Mouse (Mus musculus): ENCODE results near the gene Gmps. TPM values are rescaled to one million over a fixed set of nuclear protein-coding genes. Genes with fewer than 3 reads are reported as not detected.
A peak's percentile ranks its signal among the peaks of the same experiment; 100 is the strongest.

The Gmps gene
- 36.9 and 42.8 TPM in 2 replicates for polyA plus RNA-seq (2015; fragmentation: Nextera tagmentation; extraction: Ambion mirVana)

DNA sequence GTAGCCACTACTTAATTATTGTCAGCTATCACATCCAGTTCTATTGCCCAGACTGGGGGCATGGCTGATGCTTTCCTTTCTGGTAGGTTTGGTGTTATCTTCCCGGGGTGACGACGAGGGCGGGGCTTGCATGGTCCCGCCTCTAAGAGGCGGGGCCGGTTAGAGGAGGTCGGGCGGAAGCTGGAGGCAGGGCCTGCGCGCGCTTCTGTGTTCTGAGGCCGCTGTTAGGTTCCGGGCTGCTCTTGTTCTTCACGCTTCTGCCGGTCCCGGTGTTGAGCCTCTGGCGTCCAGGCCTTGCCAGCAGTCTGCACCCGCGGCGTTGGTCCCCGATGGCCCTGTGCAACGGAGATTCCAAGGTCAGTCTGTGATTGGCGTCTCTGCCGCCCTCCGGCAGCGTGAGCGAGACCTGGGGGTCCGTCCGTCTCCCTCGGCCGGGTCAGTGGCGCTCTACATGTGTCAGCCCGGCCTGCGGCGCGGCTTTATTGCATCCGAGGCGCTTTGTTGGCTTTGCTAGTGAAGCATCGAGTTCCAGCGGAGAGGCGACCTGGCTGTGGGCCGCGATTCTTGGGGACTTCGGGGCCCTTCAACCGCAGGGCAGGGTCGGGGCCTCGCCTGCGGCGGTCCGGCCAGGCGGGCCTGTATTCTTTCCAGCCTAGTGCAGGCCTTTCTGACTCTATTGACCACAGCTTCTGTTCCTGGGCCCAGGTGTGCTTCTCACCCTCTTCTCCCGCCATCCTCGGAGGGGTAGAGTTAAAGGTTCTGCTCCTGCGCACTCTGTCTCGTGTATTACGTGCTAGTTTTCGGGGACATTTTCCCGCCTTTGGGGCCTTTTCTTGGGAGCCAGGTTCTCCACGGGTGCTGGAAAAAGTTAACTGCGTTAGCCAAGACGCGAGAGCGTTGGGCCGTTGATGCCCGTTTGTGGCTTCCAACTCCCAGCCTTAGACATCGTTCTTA is at the start of gene Gmps:
Gene Gmps (plus strand): TSS at position 152 of the 954 bp plus-strand sequence.
- Histone ChIP-seq H3K4me3 (peak within 1 kb of the TSS; percentile 97), H3K4me2 (peak within 1 kb of the TSS; percentile 89), H3K9ac (peak within 1 kb of the TSS; percentile 93), H3K4me1 (replicated peaks) (peaks cover 25% of the 10 kb centered on the region), H3K9me3 (no peaks in the 10 kb centered on the region), H3K27me3 (no peaks in the 10 kb centered on the region), H3K27ac (replicated peaks) (peak within 1 kb of the TSS; percentile 92), H3K36me3 (peaks cover 7% of the 10 kb centered on the region)
- under 1% methylated on average over 67 of the region's 67 CpGs for WGBS
- peak; percentile 99 for ATAC-seq (ENCODE audit: low read depth)

GRCm38 (mm10) chr3:63928878-63929859 is 46.7 kb upstream of the Gmps start, which contains the start of gene E130311K13Rik:
TSS of gene E130311K13Rik (minus strand) at chr3:63929472.
- H3K27me3 ChIP-seq: no peaks in the 10 kb centered on the region
- ATAC-seq (ENCODE audit: low read depth): peak; percentile 96
- peak within 1 kb of the TSS; percentile 86 for H3K9ac ChIP-seq
- H3K9me3 ChIP-seq: no peaks in the 10 kb centered on the region
- H3K36me3 ChIP-seq: no peaks in the 10 kb centered on the region
- H3K4me2 ChIP-seq: peak within 1 kb of the TSS; percentile 62
- H3K27ac ChIP-seq (replicated peaks): peak within 1 kb of the TSS; percentile 80
- no peaks in the 10 kb centered on the region for H3K4me1 ChIP-seq (replicated peaks)
- 4% methylated on average over 48 of the region's 48 CpGs for WGBS
- peak within 1 kb of the TSS; percentile 68 for H3K4me3 ChIP-seq

DNA sequence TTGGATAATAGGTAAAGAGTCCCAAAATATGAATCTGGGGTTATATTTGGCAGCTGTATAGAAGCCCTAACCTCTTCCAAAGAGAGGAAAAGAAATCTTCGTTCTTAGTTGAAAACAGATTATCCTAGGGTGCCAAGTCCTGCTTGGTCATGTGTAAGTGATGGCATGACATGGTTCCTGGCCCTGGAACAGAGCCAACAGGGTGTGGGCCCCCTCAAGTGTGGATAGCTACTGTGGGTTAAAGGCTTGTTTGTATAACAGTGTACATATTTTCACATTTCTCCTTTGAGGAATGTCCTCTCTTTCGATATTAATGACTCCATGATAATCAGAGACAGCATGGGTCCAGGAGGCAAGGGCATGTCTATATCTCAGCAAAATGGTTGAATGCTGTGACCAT is 37.0 kb upstream of the Gmps start:
- no peak for ATAC-seq (ENCODE audit: low read depth)
- H3K9ac ChIP-seq: no peak overlapping the region
- H3K4me2 ChIP-seq: no peak overlapping the region
- no peak overlapping the region for H3K27ac ChIP-seq (replicated peaks)
- 85% methylated on average over 2 of the region's 2 CpGs for WGBS
- H3K4me1 ChIP-seq (replicated peaks): no peaks in the 10 kb centered on the region
- no peaks in the 10 kb centered on the region for H3K9me3 ChIP-seq
- H3K36me3 ChIP-seq: peaks cover 9% of the 10 kb centered on the region
- H3K27me3 ChIP-seq: no peaks in the 10 kb centered on the region
- no peak overlapping the region for H3K4me3 ChIP-seq

- no peaks in the 10 kb centered on the region for H3K27me3 ChIP-seq
- H3K9me3 ChIP-seq: no peaks in the 10 kb centered on the region
- H3K9ac ChIP-seq: no peak overlapping the region
- no peak for ATAC-seq (ENCODE audit: low read depth)
- H3K27ac ChIP-seq (replicated peaks): no peak overlapping the region
- H3K36me3 ChIP-seq: peaks cover 16% of the 10 kb centered on the region
- 81% methylated on average over 2 of the region's 2 CpGs for WGBS
- H3K4me1 ChIP-seq (replicated peaks): no peaks in the 10 kb centered on the region
- no peak overlapping the region for H3K4me2 ChIP-seq
- no peak overlapping the region for H3K4me3 ChIP-seq
Measured at GRCm38 (mm10) chr3:63941204-63941850, 34.6 kb upstream of the Gmps start.

DNA sequence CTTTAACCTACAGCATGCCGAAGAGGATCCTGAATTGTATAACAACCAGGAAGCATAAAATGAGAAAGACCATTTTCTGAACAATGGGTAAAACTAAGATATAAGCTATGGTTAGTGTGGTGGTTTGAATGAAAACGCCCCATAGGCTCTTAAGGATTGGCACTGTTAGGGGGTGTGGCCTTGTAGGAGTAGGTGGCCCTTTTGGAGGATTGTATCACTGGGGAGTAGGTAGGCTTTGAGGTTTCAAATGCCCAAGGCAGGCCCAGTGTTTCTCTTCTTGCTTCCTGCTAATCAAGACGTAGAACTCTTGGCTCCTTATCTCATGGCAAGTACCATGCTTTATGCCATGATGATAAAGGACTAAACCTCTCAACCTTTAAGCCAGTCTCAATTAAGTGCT is 26.1 kb upstream of the Gmps start:
- no peak overlapping the region for H3K4me2 ChIP-seq
- no peaks in the 10 kb centered on the region for H3K27me3 ChIP-seq
- no peak overlapping the region for H3K27ac ChIP-seq (replicated peaks)
- H3K4me1 ChIP-seq (replicated peaks): no peaks in the 10 kb centered on the region
- no peak overlapping the region for H3K4me3 ChIP-seq
- ATAC-seq (ENCODE audit: low read depth): no peak
- peaks cover 14% of the 10 kb centered on the region for H3K36me3 ChIP-seq
- WGBS: 88% methylated on average over 3 of the region's 3 CpGs
- no peaks in the 10 kb centered on the region for H3K9me3 ChIP-seq
- no peak overlapping the region for H3K9ac ChIP-seq

DNA sequence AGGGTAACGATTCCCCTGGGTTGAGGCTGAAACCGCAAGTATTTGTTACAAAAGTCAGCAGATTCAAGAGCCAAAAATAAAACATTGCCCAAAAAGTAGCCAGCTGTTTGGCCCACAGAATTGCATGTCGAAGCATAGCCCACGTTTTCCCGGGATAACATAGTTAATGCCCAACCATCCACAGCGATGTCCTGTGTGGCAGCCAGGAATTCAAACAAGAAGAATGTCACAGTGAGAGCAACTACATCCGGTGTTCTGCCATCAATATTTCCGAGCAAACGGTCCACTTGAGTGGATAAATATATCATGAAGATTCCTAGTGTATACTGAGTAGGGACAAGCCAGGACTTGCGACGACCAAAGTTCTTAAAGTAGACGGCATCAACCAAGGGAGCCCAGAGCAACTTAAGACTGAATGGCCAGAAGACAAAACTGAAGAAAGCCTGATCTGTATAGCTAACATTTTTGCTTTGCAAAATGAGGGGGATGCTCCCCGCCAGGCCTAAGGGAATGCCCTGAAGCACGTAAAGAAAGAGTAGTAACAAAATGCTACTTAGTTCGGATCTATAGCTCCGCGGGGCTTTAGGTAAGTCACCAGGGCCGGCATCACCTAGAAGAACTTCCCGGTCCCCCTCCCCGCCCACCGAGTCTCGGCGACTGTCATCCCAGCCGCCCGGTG is 12.3 kb upstream of the Gmps start:
- Histone ChIP-seq H3K4me3 (peak overlapping the region; percentile 82), H3K9ac (peak overlapping the region; percentile 90), H3K4me2 (peak overlapping the region; percentile 81), H3K9me3 (no peaks in the 10 kb centered on the region), H3K4me1 (replicated peaks) (peaks cover 30% of the 10 kb centered on the region), H3K27ac (replicated peaks) (peak overlapping the region; percentile 93), H3K36me3 (peaks cover 4% of the 10 kb centered on the region; the same call in 1 of the 2 replicates), H3K27me3 (peaks cover 17% of the 10 kb centered on the region)
- peak; percentile 10; the same call in 1 of the 2 replicates for ATAC-seq (ENCODE audit: low read depth)
- WGBS: 8% methylated on average over 25 of the region's 25 CpGs

GRCm38 (mm10) chr3:63964100-63964921 is 11.6 kb upstream of the Gmps start, which contains the start of gene Slc33a1:
TSS of gene Slc33a1 (minus strand) at chr3:63964768.
- peak within 1 kb of the TSS; percentile 81 for H3K4me2 ChIP-seq
- H3K36me3 ChIP-seq: peaks cover 4% of the 10 kb centered on the region; the same call in 1 of the 2 replicates
- H3K4me1 ChIP-seq (replicated peaks): peaks cover 30% of the 10 kb centered on the region
- no peaks in the 10 kb centered on the region for H3K9me3 ChIP-seq
- H3K27ac ChIP-seq (replicated peaks): peak within 1 kb of the TSS; percentile 93
- H3K27me3 ChIP-seq: peaks cover 19% of the 10 kb centered on the region
- H3K9ac ChIP-seq: peak within 1 kb of the TSS; percentile 90
- ATAC-seq (ENCODE audit: low read depth): peak; percentile 98
- H3K4me3 ChIP-seq: peak within 1 kb of the TSS; percentile 82
- WGBS: under 1% methylated on average over 69 of the region's 69 CpGs

DNA sequence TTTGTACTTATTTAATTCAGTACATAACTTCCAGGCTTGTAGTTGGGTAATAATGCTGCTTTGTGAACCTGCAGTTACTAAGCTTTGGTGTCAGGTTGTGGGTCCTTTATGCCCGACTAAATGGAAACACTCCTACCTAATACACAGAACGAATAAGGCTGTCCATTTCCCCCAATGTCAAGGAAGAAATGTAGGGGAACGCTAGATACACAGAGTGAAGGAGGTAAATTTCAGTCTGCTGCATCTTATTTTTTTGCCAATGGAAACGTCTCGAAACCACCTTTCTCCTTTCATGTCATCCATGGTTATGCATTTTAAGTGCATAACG is 11.0 kb upstream of the Gmps start:
- no peaks in the 10 kb centered on the region for H3K36me3 ChIP-seq
- H3K9ac ChIP-seq: no peak overlapping the region
- 78% methylated on average over 6 of the region's 6 CpGs for WGBS
- H3K27me3 ChIP-seq: peaks cover 19% of the 10 kb centered on the region
- no peaks in the 10 kb centered on the region for H3K9me3 ChIP-seq
- peak; percentile 51; the same call in 1 of the 2 replicates for ATAC-seq (ENCODE audit: low read depth)
- peaks cover 30% of the 10 kb centered on the region for H3K4me1 ChIP-seq (replicated peaks)
- H3K27ac ChIP-seq (replicated peaks): peak overlapping the region; percentile 93
- H3K4me3 ChIP-seq: peak overlapping the region; percentile 82
- H3K4me2 ChIP-seq: peak overlapping the region; percentile 81

- 74% methylated on average over 2 of the region's 2 CpGs for WGBS
- Histone ChIP-seq H3K4me3 (no peak overlapping the region), H3K27ac (replicated peaks) (no peak overlapping the region), H3K4me2 (no peak overlapping the region), H3K9me3 (no peaks in the 10 kb centered on the region), H3K9ac (no peak overlapping the region), H3K4me1 (replicated peaks) (peaks cover 25% of the 10 kb centered on the region), H3K27me3 (peaks cover 19% of the 10 kb centered on the region), H3K36me3 (no peaks in the 10 kb centered on the region)
- no peak for ATAC-seq (ENCODE audit: low read depth)
Measured at GRCm38 (mm10) chr3:63965929-63966328, 10.0 kb upstream of the Gmps start.

DNA sequence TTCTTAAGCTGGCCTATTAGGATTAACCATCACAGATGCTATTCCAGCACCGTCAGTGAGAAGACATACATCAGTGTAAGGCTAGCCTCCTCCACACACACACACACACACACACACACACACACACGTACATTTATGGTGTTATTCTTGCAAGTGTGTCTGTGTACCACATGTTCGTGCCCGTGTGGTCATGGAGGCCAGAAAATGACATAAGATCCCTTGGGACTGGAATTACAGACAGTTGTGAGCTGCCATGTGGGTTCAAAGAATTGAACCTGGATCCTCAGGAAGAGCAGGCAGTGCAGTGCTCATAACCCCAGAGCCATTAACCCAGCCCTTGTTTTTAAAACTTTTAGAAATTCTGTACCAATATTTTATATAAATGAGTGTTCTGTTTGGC is 2.0 kb downstream of the Gmps start:
- Histone ChIP-seq H3K36me3 (peaks cover 20% of the 10 kb centered on the region), H3K27me3 (no peaks in the 10 kb centered on the region), H3K4me1 (replicated peaks) (peaks cover 25% of the 10 kb centered on the region), H3K27ac (replicated peaks) (no peak overlapping the region), H3K4me2 (peak overlapping the region; percentile 89), H3K9me3 (no peaks in the 10 kb centered on the region), H3K9ac (no peak overlapping the region), H3K4me3 (0 out of 2 replicates have a peak overlapping the region, but pooled peaks have one; percentile 97)
- WGBS: 55% methylated on average over 4 of the region's 4 CpGs
- ATAC-seq (ENCODE audit: low read depth): no peak
